Mouse (Mus musculus) brown adipose tissue, adult 24 weeks (tissue): ENCODE measurements around the gene Fzr1. TPM values are rescaled to one million over a fixed set of nuclear protein-coding genes. Genes with fewer than 3 reads are reported as not detected.

Source experiments
- H3K27ac ChIP-seq: fragments of 200-500 bp; replicated peaks from 2 replicates; pipeline ENCODE4 v1.5.1; 2012; ENCODE audit warnings: low read depth, mild to moderate bottlenecking, low read length
- H3K4me1 ChIP-seq: fragments of 200-500 bp; 2 replicates; pipeline ENCODE4 v1.6.1; 2012; ENCODE audit warnings: low read length, mixed read lengths; ENCODE audit not compliant: control insufficient read depth, insufficient read depth, insufficient read length
- H3K4me3 ChIP-seq: fragments of 200-500 bp; 2 replicates; pipeline ENCODE4 v1.5.1; 2012; ENCODE audit warnings: low read depth, mild to moderate bottlenecking, low read length, moderate library complexity; ENCODE audit not compliant: insufficient read depth
- polyA plus RNA-seq: library from polyadenylated mRNA; stranded (reverse); fragments of >200 nt; gene quantifications from 2 replicates; pipeline ENCODE4 v1.2.4, GENCODE M21; 2012; ENCODE audit not compliant: missing spikeins, insufficient read depth, insufficient read length

Gene Fzr1
- polyA plus RNA-seq, 1 experiment = 9.3 TPM

- Histone ChIP-seq H3K4me3 (peak within 1 kb of the TSS; percentile 73), H3K27ac (peak within 1 kb of the TSS; percentile 58)
Observed at GRCm38 (mm10) chr10:81383802-81384604, 5.7 kb upstream of the Fzr1 start, which contains the start of the genes Dohh and Gm48551. TSS of gene Dohh (plus strand) at chr10:81384428. TSS of gene Gm48551 (plus strand) at chr10:81384466.

DNA sequence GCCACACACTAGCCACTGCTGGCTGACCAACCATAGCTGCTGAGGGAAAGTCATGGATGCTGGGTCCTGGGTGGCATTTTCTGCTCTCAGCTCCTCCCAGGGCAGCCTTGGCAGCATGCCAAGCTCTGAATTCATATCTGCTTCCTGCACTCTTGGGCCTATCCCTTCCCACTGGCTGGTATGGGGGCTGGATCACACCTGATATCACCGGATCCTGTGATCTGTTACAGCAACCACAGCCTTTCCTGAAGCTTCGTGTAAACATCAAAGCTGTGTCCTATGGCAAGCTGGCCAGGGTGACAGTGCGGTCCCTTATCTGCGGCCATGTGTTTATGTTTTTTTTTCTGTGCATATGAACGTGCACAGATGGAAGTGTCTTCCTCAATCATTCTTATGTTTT, 3.7 kb upstream of the Fzr1 start:
- no peak overlapping the region for H3K27ac ChIP-seq
- peaks cover 16% of the 10 kb centered on the region for H3K4me1 ChIP-seq
- H3K4me3 ChIP-seq = no peak overlapping the region

More at GRCm38 (mm10) chr10:81383802-81384604, 5.7 kb upstream of the Fzr1 start, which contains the start of the genes Dohh and Gm48551:
- H3K4me1 ChIP-seq = peaks cover 10% of the 10 kb centered on the region

GRCm38 (mm10) chr10:81379809-81380378, 1.6 kb upstream of the Fzr1 start:
- Histone ChIP-seq H3K4me3 (no peak overlapping the region), H3K4me1 (peaks cover 16% of the 10 kb centered on the region), H3K27ac (no peak overlapping the region)

- peaks cover 15% of the 10 kb centered on the region for H3K4me1 ChIP-seq
- H3K4me3 ChIP-seq = peak overlapping the region; percentile 56
- H3K27ac ChIP-seq = no peak overlapping the region
Observed at GRCm38 (mm10) chr10:81379183-81379553, 852 bp upstream of the Fzr1 start.

- Histone ChIP-seq H3K4me3 (peak overlapping the region; percentile 56), H3K4me1 (peaks cover 15% of the 10 kb centered on the region), H3K27ac (no peak overlapping the region)
Observed at GRCm38 (mm10) chr10:81378553-81379182, 352 bp upstream of the Fzr1 start.

- peak overlapping the region; percentile 70 for H3K4me3 ChIP-seq
- H3K4me1 ChIP-seq = peaks cover 15% of the 10 kb centered on the region
- no peak overlapping the region for H3K27ac ChIP-seq
Observed at GRCm38 (mm10) chr10:81377362-81377664, 1.0 kb downstream of the Fzr1 start.

- H3K4me1 ChIP-seq = peaks cover 15% of the 10 kb centered on the region
- H3K4me3 ChIP-seq = peak overlapping the region; percentile 70
- no peak overlapping the region for H3K27ac ChIP-seq
Observed at GRCm38 (mm10) chr10:81376561-81377361, 1.6 kb downstream of the Fzr1 start.

GRCm38 (mm10) chr10:81375322-81375721, 3.0 kb downstream of the Fzr1 start:
- H3K4me1 ChIP-seq = peaks cover 15% of the 10 kb centered on the region
- H3K27ac ChIP-seq = no peak overlapping the region
- no peak overlapping the region for H3K4me3 ChIP-seq

DNA sequence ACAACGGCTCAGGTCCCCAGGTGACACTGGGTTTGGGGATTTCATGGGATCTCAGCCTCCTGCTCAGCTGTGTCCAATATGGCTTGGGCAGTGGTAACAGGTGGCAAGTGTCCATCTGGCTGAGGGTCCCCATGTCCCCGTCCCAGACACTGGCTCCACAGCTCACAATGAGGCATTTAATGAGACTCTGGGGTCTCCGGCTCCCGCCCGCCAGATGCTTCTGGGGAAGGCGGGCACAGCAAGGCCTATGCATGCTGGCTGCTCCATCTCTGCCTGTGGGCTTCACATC, 11.2 kb downstream of the Fzr1 start:
- H3K27ac ChIP-seq = no peak overlapping the region
- H3K4me1 ChIP-seq = peaks cover 7% of the 10 kb centered on the region; the same call in 1 of the 2 replicates
- H3K4me3 ChIP-seq = no peak overlapping the region

DNA sequence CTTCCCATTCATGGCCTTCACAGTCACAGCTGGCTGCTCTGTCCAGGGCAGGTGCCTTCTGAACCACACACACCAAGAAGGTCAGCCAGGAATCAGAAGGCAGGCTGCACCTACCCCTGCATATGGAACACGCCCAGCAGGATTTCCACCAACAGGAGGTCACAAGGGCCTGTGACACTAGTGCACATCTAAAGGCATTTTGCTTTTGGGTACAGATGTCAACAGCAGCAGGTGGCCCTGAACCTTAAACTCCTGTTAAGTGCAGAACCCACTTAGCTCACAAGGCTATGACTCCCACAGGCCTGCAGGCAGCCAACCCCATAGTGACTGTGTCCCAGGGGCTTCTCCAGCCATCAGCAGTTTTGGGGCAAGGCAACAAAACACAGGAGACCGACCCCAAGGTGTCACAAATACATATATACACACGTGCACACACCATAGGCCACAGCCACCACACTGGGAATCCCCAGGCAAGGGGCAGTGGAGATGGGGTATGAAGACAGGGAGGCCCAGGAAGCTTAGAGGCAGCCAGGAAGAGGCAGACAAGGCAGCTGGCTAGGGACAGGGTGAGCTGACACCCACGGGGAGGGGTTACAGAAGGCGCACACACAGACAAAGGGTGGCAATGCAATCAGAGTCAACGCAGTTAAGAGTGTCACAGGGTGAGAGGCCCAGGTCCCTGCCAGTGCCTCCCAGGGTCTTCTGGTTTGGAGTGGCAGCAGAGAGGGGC, 11.7 kb downstream of the Fzr1 start:
- Histone ChIP-seq H3K4me1 (peaks cover 7% of the 10 kb centered on the region; the same call in 1 of the 2 replicates), H3K27ac (no peak overlapping the region), H3K4me3 (no peak overlapping the region)

DNA sequence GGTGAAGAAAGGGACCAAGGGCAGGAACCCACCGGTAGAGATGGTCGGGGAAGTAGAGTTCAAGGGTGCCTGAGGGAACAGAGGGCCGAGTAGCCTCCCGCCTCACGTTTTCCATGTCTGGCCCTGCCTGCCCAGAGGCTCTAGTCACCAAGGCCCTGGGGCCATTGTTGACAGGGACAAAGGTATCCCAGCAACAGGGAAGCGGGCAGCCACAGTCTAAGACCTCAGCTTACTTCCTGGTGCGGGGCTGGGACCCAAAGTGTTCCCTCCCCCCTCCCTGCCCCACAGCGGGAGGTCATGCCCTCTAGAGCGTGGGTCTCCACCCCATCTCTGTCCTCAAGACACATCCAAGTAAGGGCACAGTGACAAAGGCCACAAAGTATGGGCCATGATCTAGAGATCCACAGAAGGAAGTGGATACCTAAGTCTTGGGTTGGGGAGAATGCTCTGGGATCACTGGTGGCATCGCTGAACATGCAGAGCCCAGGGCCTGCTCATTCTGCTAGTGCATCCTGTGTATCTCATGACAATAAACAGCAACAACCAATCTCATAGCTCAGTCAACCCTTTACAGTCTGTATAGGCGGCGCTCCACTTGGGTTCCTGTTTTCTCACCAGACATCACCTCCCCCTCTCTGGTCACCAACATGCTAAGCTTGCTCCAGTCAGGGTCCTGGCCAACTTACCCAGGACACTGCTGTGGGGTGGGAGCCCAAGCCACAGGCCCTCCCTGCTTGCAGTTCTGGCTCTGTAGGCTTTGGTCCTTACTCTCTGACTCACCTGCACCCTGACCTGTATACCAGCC, 12.4 kb downstream of the Fzr1 start, which contains the start of gene 4930404N11Rik:
4930404N11Rik (minus strand) TSS at position 145 of the 805 bp plus-strand sequence.
- no peak within 1 kb of the TSS for H3K4me3 ChIP-seq

GRCm38 (mm10) chr10:81365073-81365472, 13.2 kb downstream of the Fzr1 start:
- H3K4me1 ChIP-seq = peaks cover 7% of the 10 kb centered on the region; the same call in 1 of the 2 replicates
- H3K4me3 ChIP-seq = no peak overlapping the region
- H3K27ac ChIP-seq = no peak overlapping the region

More for the DNA sequence above, 12.4 kb downstream of the Fzr1 start, which contains the start of gene 4930404N11Rik:
- H3K4me1 ChIP-seq = peaks cover 7% of the 10 kb centered on the region; the same call in 1 of the 2 replicates
- no peak within 1 kb of the TSS for H3K27ac ChIP-seq

GRCm38 (mm10) chr10:81364666-81365065, 13.7 kb downstream of the Fzr1 start:
- Histone ChIP-seq H3K4me3 (no peak overlapping the region), H3K4me1 (peaks cover 7% of the 10 kb centered on the region; the same call in 1 of the 2 replicates)

More at GRCm38 (mm10) chr10:81364666-81365065, 13.7 kb downstream of the Fzr1 start:
- H3K27ac ChIP-seq = no peak overlapping the region
